Mouse (Mus musculus) ES-Bruce4 (cell line): ENCODE data around the gene Fam214a. TPM values are rescaled to one million over a fixed set of nuclear protein-coding genes. Genes with fewer than 3 reads are reported as not detected.

Experiments used
- H3K27ac ChIP-seq: 2 replicates; pipeline ENCODE4 v1.5.1; 2012; ENCODE audit warnings: low read length, inconsistent platforms; ENCODE audit not compliant: insufficient read depth
- H3K27me3 ChIP-seq: 2 replicates; pipeline ENCODE4 v1.6.1; 2012; ENCODE audit warnings: mild to moderate bottlenecking, low read length, inconsistent platforms; ENCODE audit not compliant: control insufficient read depth, poor library complexity, insufficient read depth, severe bottlenecking
- H3K36me3 ChIP-seq: 2 replicates; pipeline ENCODE4 v1.6.1; 2012; ENCODE audit warnings: inconsistent platforms, mild to moderate bottlenecking, low read length, moderate library complexity; ENCODE audit not compliant: control insufficient read depth, poor library complexity, insufficient read depth, severe bottlenecking
- H3K4me1 ChIP-seq: one replicate; pipeline ENCODE4 v1.8.1; 2011; ENCODE audit warnings: low read length; ENCODE audit not compliant: control insufficient read depth, insufficient read depth
- H3K4me3 ChIP-seq: 2 replicates; pipeline ENCODE4 v1.5.1; 2011; ENCODE audit warnings: low read depth, mild to moderate bottlenecking, low read length
- H3K9ac ChIP-seq: 2 replicates; pipeline ENCODE4 v1.6.1; 2012; ENCODE audit warnings: low read depth, mild to moderate bottlenecking, inconsistent platforms; ENCODE audit not compliant: poor library complexity, severe bottlenecking
- H3K9me3 ChIP-seq: replicated peaks from 2 replicates; pipeline ENCODE4 v1.6.1; 2012; ENCODE audit warnings: mild to moderate bottlenecking, low read length, inconsistent platforms; ENCODE audit not compliant: control insufficient read depth, poor library complexity, insufficient read depth, severe bottlenecking
- CTCF ChIP-seq: IDR thresholded peaks from one replicate; pipeline ENCODE4 v1.8.1; 2011; ENCODE audit warnings: low read depth, low read length
- EP300 ChIP-seq: IDR thresholded peaks from 2 replicates; pipeline ENCODE4 v1.6.1; 2011; ENCODE audit warnings: low read depth, low read length; ENCODE audit not compliant: insufficient read depth
- POLR2A ChIP-seq: IDR thresholded peaks from one replicate; pipeline ENCODE4 v1.8.1; 2011; ENCODE audit warnings: low read length; ENCODE audit not compliant: insufficient read depth
- polyA plus RNA-seq: library from polyadenylated mRNA; stranded (reverse); fragments of >200 nt; gene quantifications from 2 replicates; pipeline ENCODE4 v1.2.4, GENCODE M21; 2011; ENCODE audit warnings: low read depth; ENCODE audit not compliant: missing spikeins, insufficient read depth, insufficient read length

Fam214a gene
- polyA plus RNA-seq, 1 experiment = 9.8 TPM

GRCm38 (mm10) chr9:75047079-75047478, 94.4 kb downstream of the Fam214a start:
- no peak for TF ChIP-seq CTCF
- TF ChIP-seq EP300 = no peak
- TF ChIP-seq POLR2A = no peak
- Histone ChIP-seq H3K27me3 (no peaks in the 10 kb centered on the region), H3K9ac (no peak overlapping the region), H3K4me1 (no peaks in the 10 kb centered on the region), H3K4me3 (no peak overlapping the region), H3K36me3 (peaks cover 21% of the 10 kb centered on the region), H3K27ac (no peak overlapping the region), H3K9me3 (no peaks in the 10 kb centered on the region)

- H3K27ac ChIP-seq = no peak overlapping the region
- no peaks in the 10 kb centered on the region for H3K27me3 ChIP-seq
- H3K9me3 ChIP-seq = no peaks in the 10 kb centered on the region
- no peak overlapping the region for H3K9ac ChIP-seq
- no peak for TF ChIP-seq POLR2A
- no peak for TF ChIP-seq EP300
- TF ChIP-seq CTCF = no peak
- H3K4me1 ChIP-seq = no peaks in the 10 kb centered on the region
- H3K4me3 ChIP-seq = no peak overlapping the region
- H3K36me3 ChIP-seq = peaks cover 14% of the 10 kb centered on the region
These were observed 96.4 kb downstream of the Fam214a start for GRCm38 (mm10) chr9:75049100-75049499.

DNA sequence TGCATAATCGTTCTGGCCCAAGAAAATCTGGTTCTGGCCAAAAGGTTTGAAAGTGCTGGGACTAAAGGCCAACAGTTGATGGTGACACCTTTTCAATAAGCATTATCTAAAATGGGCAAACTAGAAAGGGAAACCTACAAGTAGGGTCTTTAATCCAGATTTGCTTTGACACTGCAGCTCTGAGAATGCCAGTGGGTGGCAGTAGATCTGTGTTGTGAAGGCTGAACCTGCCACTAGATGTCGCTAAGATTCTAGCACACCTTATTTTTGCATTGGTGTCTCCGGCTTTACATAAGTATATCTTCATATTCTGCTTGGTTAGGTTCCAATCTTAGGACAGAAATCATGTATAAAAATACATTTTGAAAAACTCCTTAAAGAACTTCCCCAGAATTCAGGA, 97.3 kb downstream of the Fam214a start:
- peaks cover 10% of the 10 kb centered on the region for H3K36me3 ChIP-seq
- no peaks in the 10 kb centered on the region for H3K9me3 ChIP-seq
- no peak overlapping the region for H3K9ac ChIP-seq
- TF ChIP-seq EP300 = no peak
- TF ChIP-seq CTCF = peak; percentile 49
- H3K4me3 ChIP-seq = no peak overlapping the region
- H3K4me1 ChIP-seq = no peaks in the 10 kb centered on the region
- no peak overlapping the region for H3K27ac ChIP-seq
- H3K27me3 ChIP-seq = no peaks in the 10 kb centered on the region

GRCm38 (mm10) chr9:75051841-75052240, 99.2 kb downstream of the Fam214a start:
- Histone ChIP-seq H3K4me3 (no peak overlapping the region), H3K9me3 (no peaks in the 10 kb centered on the region), H3K36me3 (peaks cover 20% of the 10 kb centered on the region), H3K27ac (no peak overlapping the region), H3K27me3 (no peaks in the 10 kb centered on the region), H3K4me1 (no peaks in the 10 kb centered on the region), H3K9ac (no peak overlapping the region)
- TF ChIP-seq CTCF (no peak), EP300 (no peak), POLR2A (no peak)

DNA sequence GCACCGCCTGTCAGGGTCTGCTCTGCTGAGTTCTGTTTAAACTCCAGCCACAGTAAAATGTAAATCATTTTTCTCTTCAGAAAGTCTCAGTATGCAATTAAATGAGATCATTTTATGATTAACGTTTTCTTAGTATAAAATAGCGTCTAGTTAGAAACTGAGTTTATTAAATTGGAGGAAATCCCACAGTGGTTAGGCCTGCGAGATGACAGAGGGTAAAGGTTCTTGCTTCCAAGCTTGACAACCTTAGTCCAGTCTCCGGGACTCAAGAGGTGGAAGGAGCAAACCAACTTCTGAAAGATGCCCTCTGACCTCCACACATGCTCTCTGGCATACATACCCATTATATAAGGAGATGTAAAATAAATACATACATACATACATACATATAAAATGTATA, 102.4 kb downstream of the Fam214a start:
- TF ChIP-seq POLR2A (no peak), EP300 (no peak), CTCF (no peak)
- no peaks in the 10 kb centered on the region for H3K27me3 ChIP-seq
- H3K9me3 ChIP-seq = no peaks in the 10 kb centered on the region

DNA sequence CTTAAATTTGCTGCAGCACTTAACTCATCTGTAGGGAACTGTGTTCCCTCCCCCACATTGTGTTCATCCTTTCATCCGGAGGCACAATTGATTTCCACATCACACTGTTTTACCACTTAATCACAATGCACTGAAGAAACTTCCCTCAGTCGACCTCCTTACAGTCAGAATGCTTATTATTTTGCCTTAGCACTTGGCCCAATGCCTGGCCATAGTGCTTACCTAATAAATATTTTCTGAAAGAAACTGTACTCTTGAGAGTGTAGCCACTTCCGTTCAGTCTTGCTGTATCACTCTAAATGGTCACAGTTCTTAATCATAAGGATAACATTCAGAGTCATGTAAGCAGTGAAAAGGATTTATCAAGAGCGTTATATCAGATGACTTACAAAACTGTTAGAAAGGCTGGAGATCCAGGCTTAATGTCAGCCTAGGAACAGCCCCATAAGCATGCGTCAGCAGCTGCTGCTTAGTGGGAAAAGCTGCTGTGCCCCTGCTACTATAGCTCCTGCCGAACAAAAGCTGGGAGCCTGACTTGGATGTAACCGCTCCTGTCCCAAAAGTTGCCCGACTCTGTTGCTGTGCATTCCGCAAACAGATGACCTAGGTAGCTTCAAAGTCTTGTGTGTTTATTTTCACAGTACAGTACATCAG, 112.1 kb downstream of the Fam214a start:
- Histone ChIP-seq H3K9ac (no peak overlapping the region), H3K36me3 (no peaks in the 10 kb centered on the region; the same call in none of the 2 replicates), H3K4me3 (no peak overlapping the region), H3K27me3 (no peaks in the 10 kb centered on the region), H3K4me1 (no peaks in the 10 kb centered on the region), H3K27ac (no peak overlapping the region), H3K9me3 (no peaks in the 10 kb centered on the region)
- TF ChIP-seq EP300 (no peak), CTCF (no peak), POLR2A (no peak)

More for the DNA sequence above, 102.4 kb downstream of the Fam214a start:
- Histone ChIP-seq H3K27ac (no peak overlapping the region), H3K4me1 (no peaks in the 10 kb centered on the region), H3K9ac (no peak overlapping the region), H3K36me3 (peaks cover 32% of the 10 kb centered on the region), H3K4me3 (no peak overlapping the region)
